Mouse (Mus musculus) brain, embryonic 14.5 days (tissue): ENCODE results near the gene Foxk1.
A peak's percentile ranks its signal among the peaks of the same experiment; 100 is the strongest.

Experiments
- CTCF ChIP-seq: fragments of 200-500 bp; IDR thresholded peaks from 2 replicates; pipeline ENCODE4 v1.5.1; 2012; ENCODE audit warnings: inconsistent platforms, mild to moderate bottlenecking, moderate library complexity, borderline replicate concordance; ENCODE audit not compliant: insufficient read depth, insufficient read length; ENCODE audit errors: extremely low read depth
- POLR2A ChIP-seq: fragments of 200-500 bp; IDR thresholded peaks from 2 replicates; pipeline ENCODE4 v1.6.1; 2012; ENCODE audit warnings: mild to moderate bottlenecking, inconsistent platforms, borderline replicate concordance; ENCODE audit not compliant: poor library complexity, insufficient read depth, insufficient read length, severe bottlenecking; ENCODE audit errors: extremely low read depth

DNA sequence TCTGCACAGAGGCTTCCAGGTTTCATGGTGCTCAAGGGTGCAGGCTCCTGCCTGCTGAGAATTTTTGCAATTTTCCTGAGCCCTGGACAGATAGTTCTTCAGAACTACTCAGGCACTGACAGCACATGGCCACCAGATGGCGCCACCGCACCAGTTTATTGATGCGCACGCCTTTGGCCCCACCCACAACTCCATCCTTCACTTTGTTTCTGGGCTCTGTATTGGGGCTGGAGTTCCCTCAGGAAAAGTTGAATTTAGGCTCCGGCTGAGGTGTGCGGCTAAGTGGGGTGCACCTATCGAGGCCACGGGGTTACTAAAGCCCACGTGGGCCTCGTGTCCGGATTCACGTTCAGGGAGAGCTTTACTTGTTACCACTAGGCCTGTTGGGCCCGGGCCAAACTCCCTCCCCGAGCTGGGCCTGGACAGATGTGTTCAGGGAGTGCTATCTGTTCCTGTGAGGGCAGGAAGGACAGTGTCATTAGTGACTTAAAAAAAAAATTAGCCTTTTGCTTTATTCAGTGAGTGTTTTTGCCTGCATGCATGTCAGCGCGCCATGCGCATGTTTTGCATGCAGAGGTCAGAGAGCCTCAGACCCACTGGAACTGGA, 77.6 kb downstream of the Foxk1 start:
- TF ChIP-seq POLR2A (no peak), CTCF (peak; percentile 95)
